Mouse (Mus musculus): ENCODE measurements around the gene Fanci. TPM values are rescaled to one million over a fixed set of nuclear protein-coding genes. Genes with fewer than 3 reads are reported as not detected.

Fanci gene
- polyA plus RNA-seq, 1 experiment from 2014 or later, result 1.5 TPM

DNA sequence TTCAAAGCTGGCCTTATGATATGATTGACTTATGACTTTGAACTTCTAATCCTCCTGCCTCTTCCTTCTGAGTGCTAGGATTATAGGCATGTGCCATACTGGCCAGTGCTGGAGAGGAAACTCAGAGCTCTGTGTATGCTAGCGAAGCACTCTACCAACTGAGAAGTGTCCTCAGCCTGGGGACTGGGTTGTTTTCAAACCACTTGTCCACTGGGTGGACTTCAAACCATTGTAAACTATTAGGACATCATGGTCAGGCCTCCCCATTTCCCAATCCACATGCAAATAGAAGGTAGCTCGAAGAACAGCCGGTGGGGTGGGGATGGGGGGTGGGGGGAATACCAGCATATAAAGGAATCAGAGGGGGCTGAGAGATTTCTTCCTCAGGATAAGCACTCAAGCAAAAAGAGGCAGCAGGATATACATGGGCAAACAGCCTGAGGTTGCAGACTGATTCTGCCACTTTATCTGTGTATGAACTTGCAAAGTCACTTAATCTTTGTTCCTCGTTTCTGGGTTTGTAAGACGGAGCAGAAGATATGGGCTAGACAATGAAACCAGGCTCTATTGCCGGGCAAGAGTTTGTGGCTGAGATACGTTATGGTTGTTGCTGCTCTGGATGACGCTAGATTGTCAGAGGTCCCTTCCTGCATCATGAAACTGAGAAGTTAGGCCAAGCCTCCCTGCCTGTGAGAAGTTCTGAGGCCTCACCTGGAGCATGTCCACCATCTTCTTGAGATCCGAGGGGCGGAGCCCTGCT lies 15.0 kb upstream of the Fanci start:
- Histone ChIP-seq H3K4me1 (ENCODE audit: control insufficient read depth, insufficient read depth, low read length) (no peaks in the 10 kb centered on the region), H3K4me2 (ENCODE audit: low read depth, low read length) (no peak overlapping the region), H3K36me3 (ENCODE audit: control insufficient read depth, insufficient read depth, low read length) (no peaks in the 10 kb centered on the region), H3K27ac (ENCODE audit: low read depth, low read length) (no peak overlapping the region), H3K9me3 (ENCODE audit: control insufficient read depth, low read length) (no peaks in the 10 kb centered on the region), H3K9ac (replicated peaks; ENCODE audit: low read depth, low read length) (no peak overlapping the region), H3K4me3 (ENCODE audit: low read depth, low read length) (no peak overlapping the region), H3K27me3 (ENCODE audit: control insufficient read depth, insufficient read depth, low read length) (no peaks in the 10 kb centered on the region)
- ATAC-seq (ENCODE audit: low read depth), result no peak
- WGBS, result 88% methylated on average over 10 of the region's 10 CpGs

DNA sequence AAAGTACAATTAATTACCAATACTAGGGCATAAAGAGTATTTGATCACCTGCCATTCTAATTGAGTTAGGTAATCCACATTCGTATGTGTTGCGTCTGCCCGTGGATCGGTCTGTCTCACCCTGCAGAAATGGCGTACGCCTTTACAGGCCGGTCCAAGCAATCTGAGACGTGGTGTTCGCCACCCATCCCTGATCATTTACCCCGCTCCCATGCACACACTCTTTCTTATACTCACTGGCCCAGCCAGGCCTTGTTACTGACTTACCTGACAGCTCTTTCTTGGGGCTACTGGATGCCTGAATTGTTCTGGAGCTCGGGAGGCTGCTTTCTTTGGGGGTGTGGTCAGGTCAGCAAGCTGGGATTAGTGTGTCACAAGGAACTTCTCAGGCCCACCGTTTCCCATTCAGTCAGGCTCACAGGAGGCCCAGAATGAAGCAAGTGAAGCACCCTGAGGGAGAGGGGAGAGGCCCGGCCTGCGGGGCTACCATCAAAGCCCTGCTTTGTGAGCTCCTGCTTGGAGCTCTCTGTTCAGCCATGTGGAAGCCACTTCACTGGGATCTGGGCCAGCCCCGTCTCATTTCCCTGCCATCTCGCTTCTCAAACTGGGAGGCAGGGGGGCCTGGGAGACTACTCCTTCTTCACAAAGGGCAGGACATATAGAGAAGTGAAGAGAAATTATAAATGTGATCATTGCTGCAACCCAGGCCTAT lies 5.2 kb upstream of the Fanci start, which contains the start of gene Rlbp1:
Gene Rlbp1, minus strand, starts transcription at position 627 of the 712 bp plus-strand sequence.
- H3K27ac ChIP-seq (ENCODE audit: low read depth, low read length), result peak within 1 kb of the TSS; percentile 62
- H3K9ac ChIP-seq (replicated peaks; ENCODE audit: low read depth, low read length), result no peak within 1 kb of the TSS
- H3K4me2 ChIP-seq (ENCODE audit: low read depth, low read length), result no peak within 1 kb of the TSS

DNA sequence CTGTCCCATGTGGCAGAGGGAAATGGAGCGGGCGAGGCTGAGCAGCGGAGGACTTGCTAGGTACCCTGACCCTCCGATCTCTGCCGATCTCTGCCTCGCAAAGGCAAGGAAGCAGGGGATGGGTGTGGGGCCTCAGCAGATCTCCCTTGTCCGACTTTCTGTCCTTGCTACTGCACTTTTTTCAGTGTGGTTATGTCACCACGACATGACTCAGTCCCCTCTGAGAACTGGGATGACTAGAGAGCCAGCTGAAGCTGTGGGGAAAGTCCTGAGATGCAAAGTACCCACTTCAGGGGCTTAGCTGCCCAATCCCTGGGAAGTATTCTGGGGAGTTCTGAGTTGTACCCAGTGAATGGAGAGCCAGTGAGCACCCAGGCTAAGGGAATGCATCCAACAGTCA lies 4.6 kb upstream of the Fanci start:
- WGBS, result 69% methylated on average over 8 of the region's 8 CpGs
- no peaks in the 10 kb centered on the region for H3K9me3 ChIP-seq (ENCODE audit: control insufficient read depth, low read length)
- no peaks in the 10 kb centered on the region for H3K27me3 ChIP-seq (ENCODE audit: control insufficient read depth, insufficient read depth, low read length)
- no peaks in the 10 kb centered on the region for H3K4me1 ChIP-seq (ENCODE audit: control insufficient read depth, insufficient read depth, low read length)
- no peak overlapping the region for H3K9ac ChIP-seq (replicated peaks; ENCODE audit: low read depth, low read length)
- no peak overlapping the region for H3K4me2 ChIP-seq (ENCODE audit: low read depth, low read length)
- no peaks in the 10 kb centered on the region for H3K36me3 ChIP-seq (ENCODE audit: control insufficient read depth, insufficient read depth, low read length)
- ATAC-seq (ENCODE audit: low read depth), result no peak
- peak overlapping the region; percentile 62 for H3K27ac ChIP-seq (ENCODE audit: low read depth, low read length)
- no peak overlapping the region for H3K4me3 ChIP-seq (ENCODE audit: low read depth, low read length)

More for the DNA sequence above, 5.2 kb upstream of the Fanci start, which contains the start of gene Rlbp1:
- Histone ChIP-seq H3K4me1 (ENCODE audit: control insufficient read depth, insufficient read depth, low read length) (no peaks in the 10 kb centered on the region), H3K4me3 (ENCODE audit: low read depth, low read length) (no peak within 1 kb of the TSS), H3K36me3 (ENCODE audit: control insufficient read depth, insufficient read depth, low read length) (no peaks in the 10 kb centered on the region), H3K9me3 (ENCODE audit: control insufficient read depth, low read length) (no peaks in the 10 kb centered on the region), H3K27me3 (ENCODE audit: control insufficient read depth, insufficient read depth, low read length) (no peaks in the 10 kb centered on the region)
- WGBS, result 64% methylated on average over 16 of the region's 16 CpGs
- ATAC-seq (ENCODE audit: low read depth), result no peak; the same call in 1 of the 2 replicates

DNA sequence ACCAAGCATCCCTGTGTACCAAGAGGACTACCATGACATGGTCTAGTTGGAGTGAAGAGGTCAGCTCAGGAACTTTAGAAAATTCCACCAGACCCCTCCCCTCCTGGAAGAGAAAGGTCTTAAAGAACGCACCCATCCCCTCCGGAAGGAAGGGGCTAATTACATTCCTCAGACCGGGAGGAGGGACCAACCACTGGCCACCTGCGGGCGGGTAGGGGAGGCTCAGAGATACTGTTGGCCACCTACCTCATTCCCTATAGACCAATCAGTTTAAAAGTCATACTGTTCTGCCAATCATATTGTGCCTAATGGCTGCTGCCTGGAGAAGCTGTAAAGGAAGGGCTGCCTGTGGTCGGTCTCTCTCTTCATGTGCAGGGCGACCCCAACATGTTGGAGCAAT lies 3.7 kb upstream of the Fanci start:
- no peaks in the 10 kb centered on the region for H3K36me3 ChIP-seq (ENCODE audit: control insufficient read depth, insufficient read depth, low read length)

DNA sequence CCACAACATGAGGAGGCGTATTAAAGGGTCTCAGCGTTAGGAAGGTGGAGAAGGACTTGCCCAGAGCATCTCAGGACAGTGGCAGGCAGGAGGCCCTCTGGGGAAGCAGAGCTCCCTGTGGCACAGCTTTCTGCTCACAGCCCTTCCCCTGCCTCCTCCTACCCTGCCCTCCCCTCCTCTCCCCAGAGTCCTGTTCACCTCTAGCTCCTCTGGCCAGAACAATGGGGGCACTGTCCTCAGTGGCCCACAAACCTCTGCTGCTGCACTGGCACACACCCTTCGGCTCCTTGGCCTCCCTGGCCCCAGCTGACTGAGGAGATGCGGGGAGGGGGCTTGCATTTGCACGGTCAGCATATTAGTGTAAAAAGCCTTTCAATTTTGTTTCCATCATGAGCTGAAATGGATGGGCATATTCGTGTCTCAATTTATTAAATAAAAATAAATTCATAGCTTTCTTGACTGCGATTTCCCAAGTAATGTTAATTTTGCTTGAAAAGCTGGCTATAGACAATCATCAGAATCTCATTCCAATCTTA lies 3.0 kb upstream of the Fanci start:
- Histone ChIP-seq H3K9me3 (ENCODE audit: control insufficient read depth, low read length) (no peaks in the 10 kb centered on the region), H3K4me1 (ENCODE audit: control insufficient read depth, insufficient read depth, low read length) (peaks cover 4% of the 10 kb centered on the region; the same call in 1 of the 2 replicates), H3K9ac (replicated peaks; ENCODE audit: low read depth, low read length) (no peak overlapping the region), H3K4me2 (ENCODE audit: low read depth, low read length) (no peak overlapping the region), H3K27me3 (ENCODE audit: control insufficient read depth, insufficient read depth, low read length) (no peaks in the 10 kb centered on the region), H3K36me3 (ENCODE audit: control insufficient read depth, insufficient read depth, low read length) (no peaks in the 10 kb centered on the region), H3K4me3 (ENCODE audit: low read depth, low read length) (no peak overlapping the region), H3K27ac (ENCODE audit: low read depth, low read length) (no peak overlapping the region)
- WGBS, result 53% methylated on average over 7 of the region's 7 CpGs
- peak; percentile 35; the same call in 1 of the 2 replicates for ATAC-seq (ENCODE audit: low read depth)

More for the DNA sequence above, 3.7 kb upstream of the Fanci start:
- Histone ChIP-seq H3K9ac (replicated peaks; ENCODE audit: low read depth, low read length) (no peak overlapping the region), H3K4me3 (ENCODE audit: low read depth, low read length) (no peak overlapping the region), H3K27ac (ENCODE audit: low read depth, low read length) (no peak overlapping the region), H3K4me1 (ENCODE audit: control insufficient read depth, insufficient read depth, low read length) (peaks cover 4% of the 10 kb centered on the region; the same call in 1 of the 2 replicates), H3K9me3 (ENCODE audit: control insufficient read depth, low read length) (no peaks in the 10 kb centered on the region), H3K4me2 (ENCODE audit: low read depth, low read length) (no peak overlapping the region), H3K27me3 (ENCODE audit: control insufficient read depth, insufficient read depth, low read length) (no peaks in the 10 kb centered on the region)
- 52% methylated on average over 7 of the region's 7 CpGs for WGBS
- ATAC-seq (ENCODE audit: low read depth), result no peak

DNA sequence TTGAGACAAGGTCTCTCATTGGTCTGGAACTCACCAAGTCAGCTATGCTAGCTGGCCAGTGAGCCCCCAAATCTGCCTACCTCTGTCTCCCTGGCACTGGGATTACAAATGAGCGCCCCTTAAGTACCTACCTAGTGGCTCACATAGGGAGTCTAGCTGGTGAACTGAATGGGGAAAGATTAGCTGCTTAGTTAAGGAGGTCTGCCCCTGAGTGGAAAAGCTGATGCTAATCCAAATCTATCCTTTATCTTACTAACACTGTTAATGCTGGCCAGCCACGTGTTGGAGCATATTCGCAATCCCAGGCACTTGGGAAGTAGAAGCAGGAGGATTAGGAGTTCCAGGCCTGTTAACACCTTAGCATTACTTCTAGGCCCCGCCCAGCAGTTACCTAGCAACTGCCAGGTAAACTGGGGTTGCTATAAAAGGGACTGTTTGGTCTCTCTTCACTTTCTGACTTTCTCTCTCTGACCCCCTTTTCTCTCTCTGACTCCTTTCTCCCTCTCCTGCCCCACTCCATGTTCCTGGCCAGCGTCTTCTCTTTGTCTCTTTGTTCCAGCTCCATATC lies 1.5 kb upstream of the Fanci start:
- WGBS, result 75% methylated on average over 5 of the region's 5 CpGs
- Histone ChIP-seq H3K4me2 (ENCODE audit: low read depth, low read length) (no peak overlapping the region), H3K9me3 (ENCODE audit: control insufficient read depth, low read length) (no peaks in the 10 kb centered on the region), H3K27me3 (ENCODE audit: control insufficient read depth, insufficient read depth, low read length) (no peaks in the 10 kb centered on the region), H3K4me3 (ENCODE audit: low read depth, low read length) (no peak overlapping the region), H3K36me3 (ENCODE audit: control insufficient read depth, insufficient read depth, low read length) (no peaks in the 10 kb centered on the region), H3K27ac (ENCODE audit: low read depth, low read length) (no peak overlapping the region), H3K9ac (replicated peaks; ENCODE audit: low read depth, low read length) (no peak overlapping the region), H3K4me1 (ENCODE audit: control insufficient read depth, insufficient read depth, low read length) (peaks cover 4% of the 10 kb centered on the region; the same call in 1 of the 2 replicates)
- no peak for ATAC-seq (ENCODE audit: low read depth)

DNA sequence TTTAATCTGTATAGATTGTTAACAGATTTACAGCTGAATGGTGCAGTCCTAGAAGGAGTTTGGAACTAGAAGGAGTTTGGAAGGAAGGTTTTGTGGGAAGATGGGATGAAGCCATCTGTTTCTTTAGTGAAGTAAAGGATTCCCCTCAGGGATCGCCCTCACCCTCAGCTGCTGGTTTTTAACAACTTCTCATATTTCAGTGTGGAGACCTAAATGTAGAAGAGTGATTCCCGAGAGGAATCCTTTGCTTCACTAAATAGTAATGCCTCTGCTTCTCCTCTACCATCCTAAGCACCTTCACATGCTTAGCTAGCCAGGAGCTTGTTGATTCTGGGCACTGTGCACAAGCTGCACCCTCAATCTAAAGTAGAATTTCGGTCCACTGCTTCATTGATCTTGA lies 258 bp upstream of the Fanci start:
- peak; percentile 20 for ATAC-seq (ENCODE audit: low read depth)
- H3K4me1 ChIP-seq (ENCODE audit: control insufficient read depth, insufficient read depth, low read length), result peaks cover 4% of the 10 kb centered on the region; the same call in 1 of the 2 replicates
- peak overlapping the region; percentile 89 for H3K4me2 ChIP-seq (ENCODE audit: low read depth, low read length)
- no peaks in the 10 kb centered on the region for H3K9me3 ChIP-seq (ENCODE audit: control insufficient read depth, low read length)
- no peak overlapping the region; the same call in 1 of the 2 replicates for H3K27ac ChIP-seq (ENCODE audit: low read depth, low read length)
- no peaks in the 10 kb centered on the region for H3K27me3 ChIP-seq (ENCODE audit: control insufficient read depth, insufficient read depth, low read length)
- WGBS, result 13% methylated on average over 3 of the region's 3 CpGs
- no peaks in the 10 kb centered on the region for H3K36me3 ChIP-seq (ENCODE audit: control insufficient read depth, insufficient read depth, low read length)
- peak overlapping the region; percentile 43 for H3K4me3 ChIP-seq (ENCODE audit: low read depth, low read length)
- peak overlapping the region; percentile 57; the same call in 1 of the 2 replicates for H3K9ac ChIP-seq (replicated peaks; ENCODE audit: low read depth, low read length)

DNA sequence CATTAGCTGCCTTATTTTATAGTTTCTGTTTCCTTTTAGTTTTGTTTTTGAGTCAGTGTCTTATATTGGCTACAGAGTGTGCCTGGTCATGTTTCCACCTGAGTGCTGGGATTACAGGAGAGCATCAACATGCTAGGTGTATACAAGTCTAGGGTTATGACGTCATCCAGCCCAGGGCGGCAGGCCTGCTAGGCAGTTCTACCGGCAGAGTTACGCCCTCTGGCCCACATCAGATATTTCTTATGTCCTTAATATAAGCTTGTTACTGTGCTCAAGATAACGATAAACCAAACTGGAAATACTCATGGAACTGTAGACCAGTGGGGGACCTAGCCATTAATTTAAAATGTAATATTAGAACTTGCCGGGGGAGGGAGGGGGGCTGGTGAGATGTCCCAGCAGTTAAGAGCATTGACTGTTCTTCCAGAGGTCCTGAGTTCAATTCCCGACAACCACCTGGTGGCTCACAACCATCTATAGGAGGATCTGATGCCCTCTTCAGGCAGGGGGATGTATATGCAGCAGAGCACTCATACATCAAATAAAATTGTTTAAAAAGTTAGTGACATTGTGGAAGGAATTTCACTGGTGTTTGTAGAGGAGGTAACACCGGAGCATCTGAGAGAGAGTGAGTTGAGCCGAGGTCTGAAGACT lies 1.3 kb downstream of the Fanci start:
- H3K9ac ChIP-seq (replicated peaks; ENCODE audit: low read depth, low read length), result no peak overlapping the region
- peaks cover 4% of the 10 kb centered on the region; the same call in 1 of the 2 replicates for H3K4me1 ChIP-seq (ENCODE audit: control insufficient read depth, insufficient read depth, low read length)
- peak overlapping the region; percentile 43; the same call in 1 of the 2 replicates for H3K4me3 ChIP-seq (ENCODE audit: low read depth, low read length)
- no peaks in the 10 kb centered on the region for H3K27me3 ChIP-seq (ENCODE audit: control insufficient read depth, insufficient read depth, low read length)
- H3K9me3 ChIP-seq (ENCODE audit: control insufficient read depth, low read length), result no peaks in the 10 kb centered on the region
- no peak overlapping the region for H3K27ac ChIP-seq (ENCODE audit: low read depth, low read length)
- WGBS, result 65% methylated on average over 9 of the region's 9 CpGs
- peak overlapping the region; percentile 89; the same call in 1 of the 2 replicates for H3K4me2 ChIP-seq (ENCODE audit: low read depth, low read length)
- no peaks in the 10 kb centered on the region for H3K36me3 ChIP-seq (ENCODE audit: control insufficient read depth, insufficient read depth, low read length)
- ATAC-seq (ENCODE audit: low read depth), result no peak

Measured in neural tube, embryonic 14.5 days (tissue).